Mouse (Mus musculus): ENCODE measurements at regions not wholly inside any gene's neighbourhood (a gene's known extent, or its start where the extent isn't known, plus 50 kb on each side); places are given as distances from the start of the nearest gene placed in this dataset.

GRCm38 (mm10) chr4:153227680-153228420, 254.8 kb downstream of the Ajap1 start:
- no peak for DNase-seq

GRCm38 (mm10) chr4:153224618-153225177, 257.9 kb downstream of the Ajap1 start:
- DNase-seq = no peak

GRCm38 (mm10) chr4:153223019-153223418, 259.6 kb downstream of the Ajap1 start:
- no peak for DNase-seq

GRCm38 (mm10) chr4:153220485-153220884, 262.1 kb downstream of the Ajap1 start:
- DNase-seq = no peak

GRCm38 (mm10) chr4:153220074-153220473, 262.5 kb downstream of the Ajap1 start:
- DNase-seq = no peak

GRCm38 (mm10) chr4:153217541-153217980, 265.1 kb downstream of the Ajap1 start:
- DNase-seq = no peak

GRCm38 (mm10) chr4:153212095-153212494, 270.5 kb downstream of the Ajap1 start:
- no peak for DNase-seq

GRCm38 (mm10) chr4:153208822-153209221, 273.8 kb downstream of the Ajap1 start:
- no peak for DNase-seq

GRCm38 (mm10) chr4:153208215-153208614, 274.4 kb downstream of the Ajap1 start:
- no peak for DNase-seq

- no peak for DNase-seq
Observed at GRCm38 (mm10) chr4:153207578-153208102, 275.0 kb downstream of the Ajap1 start.

GRCm38 (mm10) chr4:153206789-153207457, 275.7 kb downstream of the Ajap1 start:
- no peak for DNase-seq

- no peak for DNase-seq
Observed at GRCm38 (mm10) chr4:153204764-153205163, 277.8 kb downstream of the Ajap1 start.

GRCm38 (mm10) chr4:153200799-153201770, 281.5 kb downstream of the Ajap1 start:
- DNase-seq = no peak

GRCm38 (mm10) chr4:153189485-153189884, 293.1 kb downstream of the Ajap1 start:
- no peak for DNase-seq

- DNase-seq = no peak
Observed at GRCm38 (mm10) chr4:153188504-153189031, 294.0 kb downstream of the Ajap1 start.

- DNase-seq = no peak
Observed at GRCm38 (mm10) chr4:153187959-153188503, 294.6 kb downstream of the Ajap1 start.

GRCm38 (mm10) chr4:153177496-153177895, 305.1 kb downstream of the Ajap1 start:
- no peak for DNase-seq

- DNase-seq = peak; percentile 6
Observed at GRCm38 (mm10) chr4:153175660-153176059, 307.0 kb downstream of the Ajap1 start.

GRCm38 (mm10) chr4:153175077-153175476, 307.5 kb downstream of the Ajap1 start:
- DNase-seq = no peak

- DNase-seq = no peak
Observed at GRCm38 (mm10) chr4:153169991-153170390, 312.6 kb downstream of the Ajap1 start.

- no peak for DNase-seq
Observed at GRCm38 (mm10) chr4:153164810-153165209, 317.8 kb downstream of the Ajap1 start.

- DNase-seq = no peak
Observed at GRCm38 (mm10) chr4:153160115-153160514, 322.5 kb downstream of the Ajap1 start.
